Mouse (Mus musculus) hematopoietic stem cell, adult 5-6 weeks (primary cell): ENCODE measurements around the gene Pja2. TPM values are rescaled to one million over a fixed set of nuclear protein-coding genes. Genes with fewer than 3 reads are reported as not detected.
"Not testable (repeated sequence)": the region's sequence is repeated elsewhere in the genome, so short reads cannot be mapped to it uniquely, and the experiment has no call there.

Source experiments
- ATAC-seq, 2 experiments: fragments of 125-278 bp in 1 of 2; replicated peaks in 1 of 2; 2 replicates each; pipeline ENCODE4 v1.8.0; 2016 to 2017; ENCODE audit warnings: inconsistent platforms in 2 of 2, mild to moderate bottlenecking in 2 of 2, moderate number of reproducible peaks in 2 of 2, low read depth in 1 of 2, moderate TSS enrichment in 1 of 2; ENCODE audit not compliant: low FRiP score in 2 of 2, poor library complexity in 2 of 2, severe bottlenecking in 2 of 2, insufficient read depth in 1 of 2, low TSS enrichment in 1 of 2
- total RNA-seq: library from RNA; stranded (forward); fragments of 172-1452, 232-1000 nt; gene quantifications from 2 replicates; pipeline ENCODE4 v1.2.3, GENCODE M21; 2017

The Pja2 gene
- total RNA-seq = 37.3 and 44.2 TPM in 2 replicates

GRCm38 (mm10) chr17:64331898-64332769, at the start of gene Pja2:
Gene Pja2, minus strand, starts transcription at chr17:64331916.
- ATAC-seq = peak; percentile 96 to 98

GRCm38 (mm10) chr17:64375327-64375726, 43.6 kb upstream of the Pja2 start:
- peak; percentile 96 to 98 for ATAC-seq

GRCm38 (mm10) chr17:64363694-64364093, 32.0 kb upstream of the Pja2 start:
- no peak for ATAC-seq

- no peak for ATAC-seq
Observed at GRCm38 (mm10) chr17:64362570-64362969, 30.9 kb upstream of the Pja2 start.

- ATAC-seq = no peak
Observed at GRCm38 (mm10) chr17:64361911-64362425, 30.3 kb upstream of the Pja2 start.

- no peak for ATAC-seq
Observed at GRCm38 (mm10) chr17:64353940-64354339, 22.2 kb upstream of the Pja2 start.

- ATAC-seq = no peak
Observed at GRCm38 (mm10) chr17:64346135-64346534, 14.4 kb upstream of the Pja2 start.

GRCm38 (mm10) chr17:64344576-64345172, 13.0 kb upstream of the Pja2 start:
- ATAC-seq = no peak

- ATAC-seq = no peak
Observed at GRCm38 (mm10) chr17:64341698-64342097, 10.0 kb upstream of the Pja2 start.

- peak; percentile 53 to 56; a peak in 3 of 4 replicates for ATAC-seq
Observed at GRCm38 (mm10) chr17:64339752-64340151, 8.0 kb upstream of the Pja2 start.

- no peak for ATAC-seq
Observed at GRCm38 (mm10) chr17:64337220-64337619, 5.5 kb upstream of the Pja2 start.

GRCm38 (mm10) chr17:64333956-64334355, 2.2 kb upstream of the Pja2 start:
- ATAC-seq = no peak

GRCm38 (mm10) chr17:64332770-64333096, 1.0 kb upstream of the Pja2 start:
- ATAC-seq = peak in 1 of 2 experiments; percentile 0; a peak in 1 of 4 replicates

- peak in 1 of 2 experiments; percentile 8; a peak in 2 of 4 replicates for ATAC-seq
Observed at GRCm38 (mm10) chr17:64331291-64331897, 322 bp downstream of the Pja2 start.

- no peak for ATAC-seq
Observed at GRCm38 (mm10) chr17:64330885-64331284, 831 bp downstream of the Pja2 start.

- no peak for ATAC-seq
Observed at GRCm38 (mm10) chr17:64324556-64324955, 7.2 kb downstream of the Pja2 start.

GRCm38 (mm10) chr17:64315428-64315827, 16.3 kb downstream of the Pja2 start:
- ATAC-seq = no peak

GRCm38 (mm10) chr17:64314523-64314922, 17.2 kb downstream of the Pja2 start:
- ATAC-seq = not testable (repeated sequence)
